Mouse (Mus musculus) testis, adult 2 months (tissue): ENCODE results near the gene Ccdc141. TPM values are rescaled to one million over a fixed set of nuclear protein-coding genes. Genes with fewer than 3 reads are reported as not detected.

Experiments used
- H3K27ac ChIP-seq: fragments of 200-500 bp; 2 replicates; pipeline ENCODE4 v1.5.1; 2012; ENCODE audit warnings: low read depth, low read length; ENCODE audit not compliant: control insufficient read depth, insufficient read depth
- H3K27me3 ChIP-seq: fragments of 200-500 bp; 2 replicates; pipeline ENCODE4 v1.6.1; 2012; ENCODE audit warnings: mild to moderate bottlenecking, low read length, moderate library complexity; ENCODE audit not compliant: control insufficient read depth, insufficient read depth
- H3K36me3 ChIP-seq: fragments of 200-500 bp; 2 replicates; pipeline ENCODE4 v1.6.1; 2012; ENCODE audit warnings: mild to moderate bottlenecking, low read length; ENCODE audit not compliant: control insufficient read depth, insufficient read depth
- H3K4me1 ChIP-seq: fragments of 200-500 bp; 2 replicates; pipeline ENCODE4 v1.6.1; 2012; ENCODE audit warnings: low read length; ENCODE audit not compliant: control insufficient read depth, insufficient read depth
- H3K4me3 ChIP-seq: fragments of 200-500 bp; 2 replicates; pipeline ENCODE4 v1.5.1; 2012; ENCODE audit warnings: low read depth, mild to moderate bottlenecking, low read length, moderate library complexity, mixed read lengths; ENCODE audit not compliant: control insufficient read depth
- CTCF ChIP-seq: fragments of 200-500 bp; IDR thresholded peaks from 2 replicates; pipeline ENCODE4 v1.5.1; 2012; ENCODE audit warnings: low read depth, mild to moderate bottlenecking, inconsistent platforms, low read length, moderate library complexity; ENCODE audit not compliant: control insufficient read depth, insufficient read depth, insufficient replicate concordance
- POLR2A ChIP-seq: fragments of 200-500 bp; IDR thresholded peaks from 2 replicates; pipeline ENCODE4 v1.6.1; 2012; ENCODE audit warnings: low read depth, mild to moderate bottlenecking, inconsistent platforms, low read length, moderate library complexity; ENCODE audit not compliant: control insufficient read depth
- polyA plus RNA-seq: library from polyadenylated mRNA; depleted of rRNA; stranded (reverse); fragments of >200 nt; gene quantifications from 2 replicates; pipeline ENCODE4 v1.2.3, GENCODE M21; 2012

Gene Ccdc141
- polyA plus RNA-seq, 1 experiment: 1.2 TPM

DNA sequence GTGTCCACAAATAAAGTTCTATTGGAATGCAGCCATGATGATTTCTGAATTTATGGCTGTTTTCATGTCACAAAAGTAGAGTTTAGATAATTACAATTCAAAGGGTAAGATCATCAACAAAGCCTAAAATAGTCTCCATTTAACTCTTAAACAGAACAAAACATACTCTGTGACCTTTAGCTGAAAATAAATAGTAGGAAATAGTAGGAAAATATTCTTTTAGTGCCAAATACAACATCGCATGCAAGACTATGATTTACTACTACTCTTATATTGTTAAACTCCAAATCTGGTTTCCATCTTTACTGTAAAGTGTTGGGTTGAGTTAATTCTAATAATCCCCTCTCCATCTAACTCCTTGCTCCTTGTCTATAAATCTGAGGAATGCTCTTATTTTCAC is 37.0 kb downstream of the Ccdc141 start:
- no peak overlapping the region for H3K4me3 ChIP-seq
- TF ChIP-seq POLR2A (no peak), CTCF (no peak)

DNA sequence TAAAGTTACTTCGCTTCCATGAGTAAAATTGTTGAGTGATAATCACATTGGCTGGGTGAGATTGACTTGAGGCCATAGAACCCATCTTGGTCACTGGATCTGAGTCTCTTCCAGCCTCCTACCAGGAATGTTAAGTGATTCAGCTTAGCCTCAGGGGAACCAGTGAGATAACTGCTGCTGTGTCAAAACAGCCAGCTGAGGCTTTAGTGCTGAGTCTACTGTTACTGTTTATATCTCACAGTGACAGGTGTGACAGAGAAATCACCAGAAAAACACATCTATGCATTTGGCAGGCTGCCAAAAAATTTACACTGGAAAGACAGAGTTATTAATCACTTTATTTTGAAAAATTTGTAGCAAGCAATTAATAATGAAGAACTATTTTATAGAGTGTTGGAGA is 43.5 kb downstream of the Ccdc141 start:
- Histone ChIP-seq H3K4me1 (no peaks in the 10 kb centered on the region), H3K27ac (no peak overlapping the region), H3K27me3 (no peaks in the 10 kb centered on the region), H3K4me3 (no peak overlapping the region), H3K36me3 (no peaks in the 10 kb centered on the region)
- no peak for TF ChIP-seq CTCF
- no peak for TF ChIP-seq POLR2A

More for the DNA sequence above, 37.0 kb downstream of the Ccdc141 start:
- no peaks in the 10 kb centered on the region for H3K27me3 ChIP-seq
- H3K36me3 ChIP-seq: no peaks in the 10 kb centered on the region
- no peak overlapping the region for H3K27ac ChIP-seq
- H3K4me1 ChIP-seq: no peaks in the 10 kb centered on the region

DNA sequence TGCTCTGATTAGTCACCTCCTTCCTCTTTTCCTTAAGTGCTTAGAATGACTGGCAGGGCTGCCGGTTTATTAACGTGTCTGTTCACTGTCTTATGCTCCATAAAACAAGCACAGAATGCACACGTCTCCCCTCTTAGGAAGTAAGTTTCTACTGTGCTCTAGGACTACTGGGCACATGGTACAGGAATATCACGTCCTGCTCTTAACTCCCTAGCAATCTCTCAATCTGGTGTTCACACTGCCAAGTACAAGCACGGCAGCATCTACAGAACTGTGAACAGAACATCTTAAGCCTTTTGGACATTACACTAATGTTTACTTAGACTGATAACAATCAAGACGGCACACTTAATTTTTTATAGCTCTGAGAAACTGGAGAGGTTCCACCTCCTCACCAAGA is 52.3 kb downstream of the Ccdc141 start:
- no peak overlapping the region for H3K4me3 ChIP-seq
- TF ChIP-seq CTCF: no peak
- no peak overlapping the region for H3K27ac ChIP-seq
- no peaks in the 10 kb centered on the region for H3K36me3 ChIP-seq
- H3K4me1 ChIP-seq: peaks cover 2% of the 10 kb centered on the region; the same call in 1 of the 2 replicates
- no peaks in the 10 kb centered on the region for H3K27me3 ChIP-seq

DNA sequence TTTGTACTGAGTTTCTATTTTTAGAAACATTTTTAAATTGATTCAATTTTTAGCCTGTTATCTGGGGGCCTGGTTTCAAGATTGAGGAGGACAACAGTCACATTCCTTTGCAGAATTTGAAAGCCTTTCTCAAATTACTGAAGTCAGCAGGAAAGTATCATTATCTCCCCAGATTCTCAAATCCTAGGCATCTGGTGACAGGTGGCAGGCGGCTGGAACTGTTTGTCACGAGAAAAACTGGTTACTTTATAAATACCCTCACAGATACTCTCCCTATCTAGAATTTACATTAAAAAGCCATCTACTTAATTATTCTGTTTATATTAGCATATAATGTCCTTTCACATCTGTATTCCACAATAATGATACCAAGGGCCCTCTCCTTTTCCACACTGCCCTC is 56.1 kb downstream of the Ccdc141 start:
- TF ChIP-seq CTCF: no peak
- no peak for TF ChIP-seq POLR2A
- Histone ChIP-seq H3K27me3 (no peaks in the 10 kb centered on the region), H3K36me3 (no peaks in the 10 kb centered on the region), H3K4me3 (no peak overlapping the region), H3K4me1 (peaks cover 2% of the 10 kb centered on the region; the same call in 1 of the 2 replicates), H3K27ac (no peak overlapping the region)

DNA sequence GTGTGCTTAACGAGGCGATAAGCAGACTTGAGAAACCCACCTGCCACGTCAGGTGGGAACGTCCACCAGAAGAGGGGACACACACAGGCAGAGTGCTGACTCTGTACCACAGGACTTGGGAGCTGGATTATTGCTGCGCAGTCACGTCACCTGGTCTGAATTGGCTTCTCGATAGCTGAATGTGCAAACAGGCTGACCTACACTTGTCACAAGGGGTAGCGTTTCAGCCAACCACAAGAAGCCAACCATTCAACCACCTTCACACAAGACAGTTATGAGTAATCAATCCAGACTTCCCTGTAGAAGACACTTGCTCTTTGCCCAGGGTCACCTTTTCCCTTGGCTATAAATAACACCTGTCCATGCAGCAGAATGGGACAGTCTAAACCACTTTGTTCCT is 56.6 kb downstream of the Ccdc141 start:
- Histone ChIP-seq H3K27ac (no peak overlapping the region), H3K4me1 (peaks cover 2% of the 10 kb centered on the region; the same call in 1 of the 2 replicates), H3K36me3 (no peaks in the 10 kb centered on the region), H3K27me3 (no peaks in the 10 kb centered on the region), H3K4me3 (no peak overlapping the region)
- no peak for TF ChIP-seq POLR2A
- no peak for TF ChIP-seq CTCF

DNA sequence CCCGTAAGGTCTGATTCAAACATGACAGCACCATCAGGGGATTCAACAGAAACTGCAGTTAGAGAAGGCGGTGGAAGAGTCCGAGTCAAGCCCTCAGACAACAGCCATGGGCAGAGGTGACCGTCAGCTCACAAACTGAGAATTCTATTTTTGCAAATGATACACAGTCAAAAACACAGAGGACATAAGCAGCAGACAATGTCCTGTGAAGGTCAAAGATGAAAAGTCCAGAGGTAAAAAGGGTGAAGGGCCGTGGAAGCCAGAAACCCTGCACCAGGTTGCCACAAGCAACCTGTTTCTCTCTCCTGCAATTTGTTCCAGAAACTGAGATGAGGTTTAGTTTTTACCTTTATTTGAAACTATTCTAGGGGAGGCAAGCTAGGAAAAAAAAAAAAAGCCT is 57.4 kb downstream of the Ccdc141 start:
- Histone ChIP-seq H3K27me3 (no peaks in the 10 kb centered on the region), H3K27ac (no peak overlapping the region), H3K4me1 (peaks cover 2% of the 10 kb centered on the region; the same call in 1 of the 2 replicates), H3K36me3 (no peaks in the 10 kb centered on the region), H3K4me3 (no peak overlapping the region)
- TF ChIP-seq CTCF: no peak
- TF ChIP-seq POLR2A: no peak

DNA sequence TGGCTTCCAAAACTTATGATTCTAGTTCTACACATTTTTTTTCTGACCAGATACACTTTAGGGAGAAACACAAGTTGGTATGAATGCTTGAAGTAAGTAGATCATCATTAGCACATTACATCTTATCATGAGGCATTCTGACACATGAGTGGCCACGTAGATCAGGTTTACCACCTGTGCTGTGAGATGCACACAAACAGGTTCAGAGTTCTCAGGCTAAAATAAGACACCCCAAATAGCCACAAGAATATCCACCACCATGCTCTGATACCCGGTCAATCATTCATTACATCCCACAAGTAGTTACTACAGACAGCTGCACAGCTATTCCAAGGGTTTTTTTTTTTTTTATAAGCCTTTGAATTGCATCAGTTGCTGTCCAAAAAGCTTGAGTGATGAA is 59.3 kb downstream of the Ccdc141 start:
- Histone ChIP-seq H3K4me3 (no peak overlapping the region), H3K27me3 (no peaks in the 10 kb centered on the region), H3K4me1 (peaks cover 2% of the 10 kb centered on the region; the same call in 1 of the 2 replicates), H3K36me3 (no peaks in the 10 kb centered on the region), H3K27ac (no peak overlapping the region)
- no peak for TF ChIP-seq POLR2A
- no peak for TF ChIP-seq CTCF

DNA sequence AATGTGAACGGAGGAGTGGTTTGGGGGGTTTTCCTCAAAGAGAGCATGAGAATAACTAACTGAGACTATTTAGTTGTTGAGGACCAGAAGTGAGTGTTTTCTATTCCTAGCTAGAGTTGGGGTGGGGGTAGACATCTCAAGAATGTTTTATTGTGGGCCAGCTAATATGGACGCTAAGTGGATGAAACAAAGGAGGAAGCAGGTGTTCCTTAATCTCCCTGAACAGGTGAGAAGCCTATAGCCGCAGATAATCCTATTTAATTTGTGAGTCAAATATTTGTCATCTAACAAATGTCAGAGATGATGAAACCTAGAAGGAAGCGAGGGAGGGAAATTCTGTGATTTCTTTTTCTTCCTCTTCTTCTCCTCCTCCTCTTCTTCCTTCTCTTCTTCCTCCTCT is 60.1 kb downstream of the Ccdc141 start:
- Histone ChIP-seq H3K27ac (no peak overlapping the region), H3K4me1 (peaks cover 2% of the 10 kb centered on the region; the same call in 1 of the 2 replicates), H3K36me3 (no peaks in the 10 kb centered on the region), H3K27me3 (no peaks in the 10 kb centered on the region), H3K4me3 (no peak overlapping the region)
- TF ChIP-seq CTCF (no peak), POLR2A (no peak)
